ENCODE assay signal across 8 mouse cellular contexts in the genomic region with DNA sequence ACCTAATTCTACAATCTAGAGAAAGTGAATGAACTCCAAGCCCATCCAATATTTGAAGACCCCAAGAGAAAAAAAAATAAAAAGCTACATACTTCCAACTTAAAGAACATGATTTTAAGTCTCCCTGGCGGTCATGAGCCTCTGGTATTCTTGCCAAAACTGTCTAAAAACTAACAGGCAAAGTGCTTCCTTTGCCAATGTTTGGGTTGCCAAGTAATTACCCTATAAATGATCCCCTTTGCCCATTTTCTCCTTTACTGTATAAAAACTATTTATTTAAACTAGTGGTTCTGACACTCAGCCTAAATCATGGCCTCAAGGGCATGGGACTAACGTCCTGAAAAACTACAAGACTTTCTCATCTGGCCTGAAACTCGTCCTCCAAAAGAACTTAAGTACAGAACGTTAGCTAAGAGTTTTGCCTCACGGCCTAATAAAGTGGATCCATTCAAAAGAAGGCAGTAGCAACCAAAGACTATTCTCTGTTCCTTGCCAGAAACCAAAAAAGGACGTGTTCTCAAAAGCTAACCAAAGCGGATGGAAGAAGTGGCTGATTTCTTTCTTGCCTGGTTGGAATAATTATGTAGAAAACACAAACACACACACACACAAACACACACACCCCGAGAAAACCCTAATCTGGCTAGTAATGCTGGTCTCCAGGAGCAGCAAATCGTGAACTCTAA. TPM values are rescaled to one million over a fixed set of nuclear protein-coding genes. Genes with fewer than 3 reads are reported as not detected.
DNase-seq lines count a peak whose midpoint lies in the region; ATAC-seq and TF ChIP-seq lines count a peak whose summit lies in the region.
"Had no signal": no experiment of that assay in that cellular context is flagged by ENCODE, and none has a peak within 500 bp of the region (broad histone marks: within the 10 kb centered on the region; RNA-seq: fewer than 3 reads in every experiment).

No protein-coding gene starts in this region.

- peak overlapping the region; percentile 77 for H3K4me3 ChIP-seq in lung, embryonic 14.5 days (ENCODE audit: low read depth, low read length)
- peak overlapping the region; percentile 71 for H3K4me3 ChIP-seq in embryonic facial prominence, embryonic 14.5 days (ENCODE audit: low read depth, low read length)
- H3K4me3 ChIP-seq in intestine, postnatal 0 days (ENCODE audit: low read depth, low read length), result peak overlapping the region; percentile 93
- peak overlapping the region; percentile 92 for H3K4me3 ChIP-seq in neural tube, embryonic 15.5 days (replicated peaks)

- no peaks in the 10 kb centered on the region for H3K27me3 ChIP-seq in lung, embryonic 14.5 days (ENCODE audit: insufficient read depth, low read length)
- no peaks in the 10 kb centered on the region for H3K27me3 ChIP-seq in embryonic facial prominence, embryonic 14.5 days (replicated peaks; ENCODE audit: control insufficient read depth, insufficient read depth, low read length)
- H3K27me3 ChIP-seq in intestine, postnatal 0 days (replicated peaks; ENCODE audit: control insufficient read depth, insufficient read depth, low read length), result no peaks in the 10 kb centered on the region
- H3K27me3 ChIP-seq in neural tube, embryonic 15.5 days (replicated peaks), result no peaks in the 10 kb centered on the region

- no peak for DNase-seq in lung, embryonic 14.5 days
- no peak for DNase-seq in lung, postnatal 4 days
- DNase-seq in embryonic facial prominence, embryonic 14.5 days (ENCODE audit: low spot score), result peak; percentile 46
- no peak for DNase-seq in Muller cell, postnatal 12 days (ENCODE audit: inconsistent ontology term)
- DNase-seq: cerebellum, adult 9-11 months had no signal

- TF ChIP-seq CTCF in lung, embryonic 14.5 days (IDR thresholded peaks at IDR 0.05; ENCODE audit: low read depth), result no peak
- no peak for TF ChIP-seq CTCF in intestine, postnatal 0 days (IDR thresholded peaks at IDR 0.05; ENCODE audit: low read depth)

- H3K4me1 ChIP-seq in lung, embryonic 14.5 days (ENCODE audit: insufficient read depth), result no peaks in the 10 kb centered on the region
- H3K4me1 ChIP-seq in embryonic facial prominence, embryonic 14.5 days (ENCODE audit: control insufficient read depth, insufficient read depth, low read length), result peaks cover 6% of the 10 kb centered on the region; the same call in 1 of the 2 replicates
- no peaks in the 10 kb centered on the region; the same call in 1 of the 2 replicates for H3K4me1 ChIP-seq in intestine, postnatal 0 days (replicated peaks; ENCODE audit: control insufficient read depth, insufficient read depth, low read length)
- H3K4me1 ChIP-seq in neural tube, embryonic 15.5 days, result peaks cover 20% of the 10 kb centered on the region

- ATAC-seq in lung, embryonic 14.5 days (ENCODE audit: insufficient read depth), result no peak
- ATAC-seq in embryonic facial prominence, embryonic 14.5 days (ENCODE audit: low read depth), result no peak
- no peak for ATAC-seq in intestine, postnatal 0 days
- ATAC-seq in neural tube, embryonic 15.5 days (ENCODE audit: low FRiP score), result no peak
- no peak for ATAC-seq in cerebellum, adult (ENCODE audit: insufficient number of reproducible peaks, low FRiP score, low TSS enrichment)

- no peaks in the 10 kb centered on the region for H3K9me3 ChIP-seq in lung, embryonic 14.5 days (ENCODE audit: low read depth, low read length)
- H3K9me3 ChIP-seq in embryonic facial prominence, embryonic 14.5 days (ENCODE audit: control insufficient read depth, low read length), result no peaks in the 10 kb centered on the region
- no peaks in the 10 kb centered on the region for H3K9me3 ChIP-seq in intestine, postnatal 0 days (ENCODE audit: control insufficient read depth)
- H3K9me3 ChIP-seq in neural tube, embryonic 15.5 days (replicated peaks), result no peaks in the 10 kb centered on the region

- 43% methylated on average over 9 of the region's 9 CpGs for WGBS in lung, embryonic 14.5 days
- 39% methylated on average over 9 of the region's 9 CpGs for WGBS in embryonic facial prominence, embryonic 14.5 days
- 54% methylated on average over 9 of the region's 9 CpGs for WGBS in intestine, postnatal 0 days
- 32% methylated on average over 9 of the region's 9 CpGs for WGBS in neural tube, embryonic 15.5 days

- H3K27ac ChIP-seq in lung, embryonic 14.5 days (ENCODE audit: low read depth), result no peak overlapping the region
- H3K27ac ChIP-seq in embryonic facial prominence, embryonic 14.5 days (replicated peaks; ENCODE audit: low read depth, low read length), result no peak overlapping the region
- H3K27ac ChIP-seq in intestine, postnatal 0 days (ENCODE audit: low read depth, low read length), result no peak overlapping the region
- peak overlapping the region; percentile 82 for H3K27ac ChIP-seq in neural tube, embryonic 15.5 days (replicated peaks)

- no peaks in the 10 kb centered on the region for H3K36me3 ChIP-seq in lung, embryonic 14.5 days (ENCODE audit: insufficient read depth)
- H3K36me3 ChIP-seq in embryonic facial prominence, embryonic 14.5 days (ENCODE audit: control insufficient read depth, insufficient read depth, low read length), result no peaks in the 10 kb centered on the region
- no peaks in the 10 kb centered on the region for H3K36me3 ChIP-seq in intestine, postnatal 0 days (ENCODE audit: control insufficient read depth, insufficient read depth)
- no peaks in the 10 kb centered on the region for H3K36me3 ChIP-seq in neural tube, embryonic 15.5 days

- H3K4me2 ChIP-seq in lung, embryonic 14.5 days, result peak overlapping the region; percentile 88
- peak overlapping the region; percentile 88 for H3K4me2 ChIP-seq in embryonic facial prominence, embryonic 14.5 days (ENCODE audit: low read depth, low read length)
- peak overlapping the region; percentile 97 for H3K4me2 ChIP-seq in intestine, postnatal 0 days (replicated peaks; ENCODE audit: low read depth)
- peak overlapping the region; percentile 81 for H3K4me2 ChIP-seq in neural tube, embryonic 15.5 days

- peak overlapping the region; percentile 84 for H3K9ac ChIP-seq in lung, embryonic 14.5 days
- H3K9ac ChIP-seq in embryonic facial prominence, embryonic 14.5 days (ENCODE audit: low read depth, low read length), result peak overlapping the region; percentile 81
- H3K9ac ChIP-seq in intestine, postnatal 0 days (ENCODE audit: low read depth, low read length), result no peak overlapping the region
- peak overlapping the region; percentile 88 for H3K9ac ChIP-seq in neural tube, embryonic 15.5 days (replicated peaks)

RNA-seq across cellular contexts. Expression of a gene that starts 12.9 kb away (rescaled TPM):
- 22.2 and 27.9 TPM in 2 replicates for polyA plus RNA-seq in lung, embryonic 14.5 days (2014; fragmentation: Nextera tagmentation; extraction: Ambion mirVana)
- polyA plus RNA-seq in embryonic facial prominence, embryonic 14.5 days (2014; fragmentation: Nextera tagmentation; extraction: Ambion mirVana), result 31.8 and 34.3 TPM in 2 replicates
- 9.7 TPM in 2 replicates for polyA plus RNA-seq in intestine, postnatal 0 days (2015; fragmentation: Nextera tagmentation; extraction: Ambion mirVana)
- 28.3 and 28.4 TPM in 2 replicates for polyA plus RNA-seq in neural tube, embryonic 15.5 days (2015; fragmentation: Nextera tagmentation; extraction: Ambion mirVana)

RNA-seq across cellular contexts. Expression of a gene that starts 53.1 kb away (rescaled TPM):
- 13.8 and 15.9 TPM in 2 replicates for polyA plus RNA-seq in lung, embryonic 14.5 days (2014; fragmentation: Nextera tagmentation; extraction: Ambion mirVana)
- polyA plus RNA-seq in embryonic facial prominence, embryonic 14.5 days (2014; fragmentation: Nextera tagmentation; extraction: Ambion mirVana), result 23.6 and 24.7 TPM in 2 replicates
- 3.2 and 3.6 TPM in 2 replicates for polyA plus RNA-seq in intestine, postnatal 0 days (2015; fragmentation: Nextera tagmentation; extraction: Ambion mirVana)
- polyA plus RNA-seq in neural tube, embryonic 15.5 days (2015; fragmentation: Nextera tagmentation; extraction: Ambion mirVana), result 6.3 and 7.1 TPM in 2 replicates
